Mouse (Mus musculus) hindbrain, embryonic 16.5 days (tissue): ENCODE data around the gene Ntf5. TPM values are rescaled to one million over a fixed set of nuclear protein-coding genes. Genes with fewer than 3 reads are reported as not detected.

ENCODE experiments used
- ATAC-seq: fragments of 200-750 bp; cut with Nextera tagmentation; 2 replicates; pipeline ENCODE4 v1.8.0; 2017; ENCODE audit warnings: moderate TSS enrichment, moderate library complexity
- H3K27ac ChIP-seq: fragments of 300-500 bp; sonication (generic); 2 replicates; pipeline ENCODE4 v1.5.1; 2014; ENCODE audit warnings: low read depth, mild to moderate bottlenecking, control low read depth, low read length, moderate library complexity
- H3K27me3 ChIP-seq: fragments of 300-500 bp; sonication (generic); replicated peaks from 2 replicates; pipeline ENCODE4 v1.6.1; 2014; ENCODE audit warnings: low read length; ENCODE audit not compliant: control insufficient read depth, insufficient read depth
- H3K36me3 ChIP-seq: fragments of 300-500 bp; sonication (generic); 2 replicates; pipeline ENCODE4 v1.6.1; 2014; ENCODE audit warnings: mild to moderate bottlenecking, low read length, moderate library complexity, mixed read lengths; ENCODE audit not compliant: control insufficient read depth, insufficient read depth
- H3K4me1 ChIP-seq: fragments of 300-500 bp; sonication (generic); 2 replicates; pipeline ENCODE4 v1.6.1; 2014; ENCODE audit warnings: low read depth, low read length; ENCODE audit not compliant: control insufficient read depth, insufficient read depth
- H3K4me2 ChIP-seq: fragments of 300-500 bp; sonication (generic); 2 replicates; pipeline ENCODE4 v1.6.1; 2014; ENCODE audit warnings: mild to moderate bottlenecking, low read length, control low read depth, moderate library complexity
- H3K4me3 ChIP-seq: fragments of 300-500 bp; sonication (generic); 2 replicates; pipeline ENCODE4 v1.5.1; 2014; ENCODE audit warnings: mild to moderate bottlenecking, low read length, control low read depth, moderate library complexity
- H3K9ac ChIP-seq: fragments of 300-500 bp; sonication (generic); 2 replicates; pipeline ENCODE4 v1.6.1; 2014; ENCODE audit warnings: low read depth, mild to moderate bottlenecking, control low read depth, low read length, moderate library complexity
- H3K9me3 ChIP-seq: fragments of 300-500 bp; sonication (generic); 2 replicates; pipeline ENCODE4 v1.6.1; 2014; ENCODE audit warnings: mild to moderate bottlenecking, low read length, moderate library complexity; ENCODE audit not compliant: control insufficient read depth
- WGBS: fragments of 180-500 bp; shearing (Covaris S2); extraction: QIAGEN DNeasy Blood & Tissue Kit; methylation state at CpG from one replicate; pipeline ENCODE4 v1.1.7; 2014; 5-methylcytosine and 5-hydroxymethylcytosine counted together
- polyA plus RNA-seq: library from polyadenylated mRNA; unstranded; fragments of >200 nt; fragmentation: Nextera tagmentation; extraction: Ambion mirVana; gene quantifications from 2 replicates; pipeline ENCODE4 v1.2.1, GENCODE M21; 2015

The Ntf5 gene
- polyA plus RNA-seq, 1 experiment from 2014 or later, result 0.15 TPM

DNA sequence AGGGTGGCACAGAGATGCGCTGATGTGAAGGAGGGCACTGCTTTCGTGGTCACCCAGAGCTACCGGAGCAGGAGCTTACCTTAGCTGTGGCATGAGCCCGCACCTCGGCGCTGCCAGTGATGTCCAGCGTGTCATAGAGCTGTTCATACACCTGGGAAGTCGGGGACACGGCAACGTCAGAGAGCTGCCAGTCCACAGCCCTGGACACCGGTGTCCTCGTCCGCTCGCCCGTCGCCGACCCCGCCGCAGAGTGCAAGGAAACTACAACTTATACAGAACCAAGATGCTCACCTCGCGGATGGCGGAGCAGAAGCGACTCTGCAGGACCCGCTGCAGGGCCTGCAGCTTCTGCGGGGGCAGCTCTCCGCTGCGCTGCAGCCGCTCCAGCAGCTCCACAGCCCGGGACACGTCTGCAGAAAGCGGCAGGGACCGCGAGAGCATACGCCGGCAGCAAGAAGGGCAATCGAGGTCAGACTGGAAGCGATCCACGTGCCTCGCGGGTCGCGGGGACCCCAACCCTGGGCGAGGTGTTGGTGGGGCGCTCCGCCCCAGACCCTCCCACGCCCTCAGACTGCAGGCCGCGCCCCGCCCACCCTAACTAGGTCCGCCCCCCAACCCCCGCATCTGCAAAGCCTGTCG, 43.5 kb upstream of the Ntf5 start:
- 9% methylated on average over 45 of the region's 52 CpGs for WGBS
- H3K9ac ChIP-seq, result peak overlapping the region; percentile 68
- peaks cover 29% of the 10 kb centered on the region for H3K4me1 ChIP-seq
- peak overlapping the region; percentile 48; the same call in 1 of the 2 replicates for H3K27ac ChIP-seq
- no peak; the same call in 1 of the 2 replicates for ATAC-seq
- peaks cover 5% of the 10 kb centered on the region; the same call in 1 of the 2 replicates for H3K27me3 ChIP-seq
- H3K36me3 ChIP-seq, result peaks cover 10% of the 10 kb centered on the region
- H3K9me3 ChIP-seq, result no peaks in the 10 kb centered on the region
- peak overlapping the region; percentile 91 for H3K4me2 ChIP-seq
- H3K4me3 ChIP-seq, result peak overlapping the region; percentile 54

- H3K4me2 ChIP-seq, result peak within 1 kb of the TSS; percentile 91
- peaks cover 23% of the 10 kb centered on the region for H3K4me1 ChIP-seq
- H3K27ac ChIP-seq, result peak within 1 kb of the TSS; percentile 48; the same call in 1 of the 2 replicates
- WGBS, result 10% methylated on average over 28 of the region's 28 CpGs
- H3K36me3 ChIP-seq, result peaks cover 15% of the 10 kb centered on the region
- no peaks in the 10 kb centered on the region for H3K9me3 ChIP-seq
- H3K9ac ChIP-seq, result peak within 1 kb of the TSS; percentile 68
- H3K4me3 ChIP-seq, result peak within 1 kb of the TSS; percentile 54
- peaks cover 5% of the 10 kb centered on the region; the same call in 1 of the 2 replicates for H3K27me3 ChIP-seq
- peak; percentile 61 for ATAC-seq
These were observed 42.8 kb upstream of the Ntf5 start, which contains the start of gene Lin7b for GRCm38 (mm10) chr7:45370475-45371311. Gene Lin7b, minus strand, starts transcription at chr7:45370583.

GRCm38 (mm10) chr7:45372371-45372770, 41.1 kb upstream of the Ntf5 start:
- no peak for ATAC-seq
- H3K27me3 ChIP-seq, result peaks cover 5% of the 10 kb centered on the region; the same call in 1 of the 2 replicates
- H3K36me3 ChIP-seq, result peaks cover 32% of the 10 kb centered on the region
- no peak overlapping the region for H3K27ac ChIP-seq
- peaks cover 20% of the 10 kb centered on the region for H3K4me1 ChIP-seq
- H3K4me3 ChIP-seq, result no peak overlapping the region
- H3K4me2 ChIP-seq, result no peak overlapping the region
- 81% methylated on average over 5 of the region's 5 CpGs for WGBS
- H3K9me3 ChIP-seq, result no peaks in the 10 kb centered on the region
- no peak overlapping the region for H3K9ac ChIP-seq

GRCm38 (mm10) chr7:45374620-45375019, 38.9 kb upstream of the Ntf5 start:
- H3K9me3 ChIP-seq, result no peaks in the 10 kb centered on the region
- no peaks in the 10 kb centered on the region for H3K27me3 ChIP-seq
- 94% methylated on average over 8 of the region's 8 CpGs for WGBS
- no peak overlapping the region for H3K4me2 ChIP-seq
- H3K9ac ChIP-seq, result no peak overlapping the region
- no peak for ATAC-seq
- H3K4me1 ChIP-seq, result peaks cover 7% of the 10 kb centered on the region
- H3K36me3 ChIP-seq, result peaks cover 47% of the 10 kb centered on the region
- no peak overlapping the region for H3K4me3 ChIP-seq
- no peak overlapping the region for H3K27ac ChIP-seq

DNA sequence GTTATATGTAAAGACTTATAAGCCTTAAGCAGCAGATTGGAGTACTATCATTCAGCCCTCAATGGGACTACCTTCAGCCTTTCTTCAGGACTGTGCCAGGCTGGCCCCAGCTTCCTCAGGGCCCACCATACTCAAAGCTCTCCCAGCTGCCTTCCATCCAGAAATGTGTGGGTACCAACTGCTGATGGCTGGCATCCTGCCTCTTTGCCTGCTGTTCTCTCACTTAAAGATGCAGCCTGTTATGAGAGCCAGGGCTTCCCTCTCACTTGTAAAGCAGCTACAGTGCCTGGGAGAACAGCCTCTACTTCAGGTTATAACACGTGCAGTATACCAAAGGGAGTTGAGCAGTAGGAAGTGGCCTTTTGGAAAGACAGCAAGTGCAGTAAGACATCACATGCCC, 37.4 kb upstream of the Ntf5 start:
- ATAC-seq, result no peak
- H3K4me2 ChIP-seq, result no peak overlapping the region
- H3K4me3 ChIP-seq, result no peak overlapping the region
- no peak overlapping the region for H3K9ac ChIP-seq
- no peak overlapping the region for H3K27ac ChIP-seq
- H3K9me3 ChIP-seq, result no peaks in the 10 kb centered on the region
- 70% methylated on average over 1 of the region's 1 CpGs for WGBS
- peaks cover 57% of the 10 kb centered on the region for H3K36me3 ChIP-seq
- no peaks in the 10 kb centered on the region; the same call in 1 of the 2 replicates for H3K4me1 ChIP-seq
- H3K27me3 ChIP-seq, result no peaks in the 10 kb centered on the region

DNA sequence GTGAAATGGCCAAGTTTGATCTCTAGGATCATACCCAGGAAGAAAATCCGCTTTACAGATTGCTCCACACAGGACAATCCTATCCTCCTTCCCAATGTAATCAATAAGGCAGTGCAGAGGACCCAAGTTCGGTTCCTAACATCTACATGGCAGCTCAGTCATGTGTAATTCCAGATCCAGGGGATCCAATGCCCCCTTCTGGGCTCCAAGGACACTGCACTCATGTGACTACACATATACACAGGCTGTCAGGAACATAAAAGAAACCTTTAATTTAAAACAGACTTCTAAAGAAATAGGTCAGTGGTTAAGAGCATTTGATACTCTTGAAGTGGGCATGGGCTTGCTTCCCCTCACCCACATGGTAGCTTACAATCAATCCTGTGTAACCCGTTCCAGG, 27.4 kb upstream of the Ntf5 start:
- Histone ChIP-seq H3K9ac (no peak overlapping the region), H3K9me3 (no peaks in the 10 kb centered on the region), H3K4me3 (no peak overlapping the region), H3K27me3 (no peaks in the 10 kb centered on the region), H3K4me2 (no peak overlapping the region), H3K27ac (no peak overlapping the region), H3K36me3 (peaks cover 73% of the 10 kb centered on the region), H3K4me1 (no peaks in the 10 kb centered on the region)
- 86% methylated on average over 3 of the region's 3 CpGs for WGBS
- no peak for ATAC-seq

DNA sequence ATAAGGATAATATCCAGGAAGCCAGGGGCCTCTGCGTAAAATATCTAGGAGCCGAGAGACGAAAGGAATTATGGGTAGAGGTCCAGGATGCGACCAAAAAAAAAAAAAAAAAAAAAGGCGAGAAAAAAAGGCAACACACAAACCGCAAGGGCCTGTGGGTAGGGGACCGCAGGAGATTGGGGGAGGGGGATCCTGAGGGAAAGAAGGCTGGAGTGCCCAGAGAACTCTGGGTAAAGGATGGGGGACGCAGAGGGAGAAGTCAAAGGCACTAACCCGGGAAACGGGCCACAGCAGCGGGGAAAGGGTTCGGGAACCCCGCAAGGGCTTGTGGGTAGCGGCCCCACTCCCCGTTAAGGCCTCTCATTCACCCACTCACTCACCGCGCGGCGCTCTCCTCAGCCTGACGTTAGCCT, 18.4 kb upstream of the Ntf5 start:
- Histone ChIP-seq H3K36me3 (peaks cover 13% of the 10 kb centered on the region), H3K9me3 (no peaks in the 10 kb centered on the region), H3K9ac (peak overlapping the region; percentile 66), H3K4me3 (peak overlapping the region; percentile 48), H3K27ac (peak overlapping the region; percentile 95), H3K27me3 (no peaks in the 10 kb centered on the region), H3K4me2 (peak overlapping the region; percentile 97), H3K4me1 (peaks cover 16% of the 10 kb centered on the region)
- peak; percentile 76 for ATAC-seq
- 0% methylated on average over 16 of the region's 20 CpGs for WGBS

- H3K9ac ChIP-seq, result peak within 1 kb of the TSS; percentile 66
- peak; percentile 97 for ATAC-seq
- H3K9me3 ChIP-seq, result no peaks in the 10 kb centered on the region
- H3K4me1 ChIP-seq, result peaks cover 16% of the 10 kb centered on the region
- peak within 1 kb of the TSS; percentile 95 for H3K27ac ChIP-seq
- H3K4me3 ChIP-seq, result peak within 1 kb of the TSS; percentile 48
- H3K4me2 ChIP-seq, result peak within 1 kb of the TSS; percentile 97
- H3K36me3 ChIP-seq, result peaks cover 8% of the 10 kb centered on the region
- WGBS, result under 1% methylated on average over 60 of the region's 60 CpGs
- H3K27me3 ChIP-seq, result no peaks in the 10 kb centered on the region
These were observed 17.7 kb upstream of the Ntf5 start, which contains the start of gene Snrnp70 for GRCm38 (mm10) chr7:45395578-45396336. Gene Snrnp70, minus strand, starts transcription at chr7:45395742.
